Mouse (Mus musculus) embryonic facial prominence, embryonic 11.5 days (tissue): ENCODE results near the gene Olfr1226. TPM values are rescaled to one million over a fixed set of nuclear protein-coding genes. Genes with fewer than 3 reads are reported as not detected.
"Not testable (repeated sequence)": the region's sequence is repeated elsewhere in the genome, so short reads cannot be mapped to it uniquely, and the experiment has no call there.

ENCODE experiments used
- ATAC-seq: fragments of 200-750 bp; cut with Nextera tagmentation; replicated peaks from 2 replicates; pipeline ENCODE4 v1.8.0; 2017; ENCODE audit warnings: low read depth; ENCODE audit not compliant: insufficient number of reproducible peaks, low FRiP score, low TSS enrichment
- DNase-seq: peaks from one replicate; pipeline ENCODE4 v3.0.0-alpha.2; 2015; ENCODE audit warnings: low spot score
- H3K27ac ChIP-seq: fragments of 300-500 bp; sonication (generic); replicated peaks from 2 replicates; pipeline ENCODE4 v1.5.1; 2014; ENCODE audit warnings: mild to moderate bottlenecking, low read depth, low read length, control low read depth
- H3K27me3 ChIP-seq: fragments of 300-500 bp; sonication (generic); 2 replicates; pipeline ENCODE4 v1.6.1; 2014; ENCODE audit warnings: mild to moderate bottlenecking, low read length, moderate library complexity, mixed read lengths; ENCODE audit not compliant: control insufficient read depth, insufficient read depth
- H3K36me3 ChIP-seq: fragments of 300-500 bp; sonication (generic); replicated peaks from 2 replicates; pipeline ENCODE4 v1.6.1; 2014; ENCODE audit warnings: low read depth, mild to moderate bottlenecking, low read length, moderate library complexity, mixed read lengths; ENCODE audit not compliant: control insufficient read depth, insufficient read depth
- H3K4me1 ChIP-seq: fragments of 300-500 bp; sonication (generic); 2 replicates; pipeline ENCODE4 v1.6.1; 2014; ENCODE audit warnings: low read length, mixed read lengths; ENCODE audit not compliant: control insufficient read depth, insufficient read depth
- H3K4me2 ChIP-seq: fragments of 300-500 bp; sonication (generic); 2 replicates; pipeline ENCODE4 v1.6.1; 2014; ENCODE audit warnings: low read depth, mild to moderate bottlenecking, control low read depth, low read length, moderate library complexity
- H3K4me3 ChIP-seq: fragments of 300-500 bp; sonication (generic); 2 replicates; pipeline ENCODE4 v1.5.1; 2014; ENCODE audit warnings: low read depth, low read length, control low read depth
- H3K9ac ChIP-seq: fragments of 300-500 bp; sonication (generic); replicated peaks from 2 replicates; pipeline ENCODE4 v1.6.1; 2014; ENCODE audit warnings: mild to moderate bottlenecking, control low read depth, low read length
- H3K9me3 ChIP-seq: fragments of 300-500 bp; sonication (generic); replicated peaks from 2 replicates; pipeline ENCODE4 v1.6.1; 2016; ENCODE audit warnings: mild to moderate bottlenecking, low read length, inconsistent platforms, mixed read lengths; ENCODE audit not compliant: control insufficient read depth
- WGBS: fragments of 180-500 bp; shearing (Covaris S2); extraction: QIAGEN DNeasy Blood & Tissue Kit; methylation state at CpG from one replicate; pipeline ENCODE4 v1.1.7; 2014; 5-methylcytosine and 5-hydroxymethylcytosine counted together
- polyA plus RNA-seq: library from polyadenylated mRNA; unstranded; fragments of >200 nt; fragmentation: Nextera tagmentation; extraction: Ambion mirVana; gene quantifications from 2 replicates; pipeline ENCODE4 v1.2.1, GENCODE M21; 2014

The Olfr1226 gene
- polyA plus RNA-seq, result not detected in 2 replicates

DNA sequence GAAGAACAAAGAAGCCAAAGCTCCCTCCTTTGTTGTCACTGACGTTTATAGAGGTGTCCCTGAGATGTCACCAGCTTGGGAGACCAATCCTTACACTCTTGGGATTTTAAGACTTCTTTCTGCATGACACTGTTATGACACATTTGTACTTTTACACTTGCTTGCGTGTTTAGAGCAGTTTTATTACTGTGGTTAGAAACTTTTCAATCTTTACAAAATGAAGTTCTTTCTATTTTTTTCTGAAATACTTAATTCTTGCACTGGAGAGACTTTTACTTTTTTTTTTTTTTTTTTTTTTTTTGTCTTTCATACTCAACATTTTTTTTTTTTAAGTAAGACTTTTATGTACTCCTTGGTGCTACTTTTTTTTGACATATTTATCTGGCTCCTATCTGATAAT is at the start of gene Olfr1226:
TSS of gene Olfr1226 (minus strand) at position 101 of the 400 bp plus-strand sequence.
- Histone ChIP-seq H3K9me3 (no peaks in the 10 kb centered on the region), H3K4me1 (no peaks in the 10 kb centered on the region), H3K27ac (no peak within 1 kb of the TSS), H3K4me3 (no peak within 1 kb of the TSS), H3K36me3 (no peaks in the 10 kb centered on the region), H3K27me3 (no peaks in the 10 kb centered on the region), H3K4me2 (no peak within 1 kb of the TSS), H3K9ac (no peak within 1 kb of the TSS)
- DNase-seq (no peak), ATAC-seq (no peak)
- WGBS, result 67% methylated on average over 2 of the region's 2 CpGs

DNA sequence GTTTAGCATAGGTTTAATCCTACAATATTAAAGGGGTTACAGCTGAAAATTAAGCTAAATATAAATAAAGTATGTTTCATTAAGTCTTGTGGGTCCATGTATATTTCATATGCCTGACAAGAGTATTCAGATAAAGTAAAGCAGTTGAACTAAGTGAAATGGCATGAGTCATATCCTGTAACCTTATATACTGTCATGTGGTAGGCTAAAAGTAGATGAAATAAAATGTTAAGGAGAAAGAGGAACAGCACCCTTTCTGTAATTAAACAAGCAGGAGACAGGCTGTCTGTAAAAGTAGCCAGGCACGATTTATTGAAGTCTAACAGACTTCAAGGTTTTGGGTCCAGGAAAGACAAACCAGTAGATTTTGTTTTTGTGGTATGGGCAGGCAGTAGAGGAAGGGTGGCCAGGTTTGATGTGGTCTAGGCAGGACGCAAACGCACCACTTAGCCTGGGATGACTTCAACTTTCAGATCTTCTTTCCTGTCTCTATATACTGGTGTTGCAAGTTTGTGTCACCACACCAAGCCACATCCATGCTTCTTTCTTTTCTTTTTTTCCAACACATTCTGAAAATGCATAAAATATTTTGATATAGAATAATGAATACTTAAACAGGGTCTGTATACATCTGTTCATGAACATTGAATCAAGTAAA is 3.4 kb downstream of the Olfr1226 start:
- Histone ChIP-seq H3K36me3 (no peaks in the 10 kb centered on the region), H3K27ac (no peak overlapping the region), H3K4me3 (no peak overlapping the region), H3K4me2 (no peak overlapping the region), H3K27me3 (no peaks in the 10 kb centered on the region), H3K4me1 (no peaks in the 10 kb centered on the region), H3K9me3 (no peaks in the 10 kb centered on the region), H3K9ac (no peak overlapping the region)
- WGBS, result 86% methylated on average over 3 of the region's 3 CpGs
- ATAC-seq (no peak), DNase-seq (no peak)

DNA sequence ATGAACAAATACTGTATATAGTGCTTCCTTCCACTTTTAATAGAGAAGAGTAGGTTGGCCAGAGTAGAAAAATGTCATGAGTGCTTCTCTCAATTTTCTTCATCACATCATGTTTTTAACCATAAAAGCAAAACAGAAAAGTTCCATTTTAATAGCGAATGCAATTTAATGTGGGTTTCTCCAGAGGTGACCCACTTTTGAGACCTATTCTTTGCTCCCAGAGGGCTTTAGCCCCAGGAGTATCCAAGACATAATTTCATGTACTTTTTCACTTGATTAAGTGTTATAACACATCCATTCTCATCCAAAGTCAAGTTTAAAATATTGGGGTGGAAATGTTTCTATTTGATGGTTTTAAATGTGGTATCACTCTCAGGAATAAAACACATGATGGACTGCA is 25.3 kb downstream of the Olfr1226 start, which contains the start of gene Olfr1225:
TSS of gene Olfr1225 (minus strand) at position 101 of the 400 bp plus-strand sequence.
- 89% methylated on average over 1 of the region's 1 CpGs for WGBS

DNA sequence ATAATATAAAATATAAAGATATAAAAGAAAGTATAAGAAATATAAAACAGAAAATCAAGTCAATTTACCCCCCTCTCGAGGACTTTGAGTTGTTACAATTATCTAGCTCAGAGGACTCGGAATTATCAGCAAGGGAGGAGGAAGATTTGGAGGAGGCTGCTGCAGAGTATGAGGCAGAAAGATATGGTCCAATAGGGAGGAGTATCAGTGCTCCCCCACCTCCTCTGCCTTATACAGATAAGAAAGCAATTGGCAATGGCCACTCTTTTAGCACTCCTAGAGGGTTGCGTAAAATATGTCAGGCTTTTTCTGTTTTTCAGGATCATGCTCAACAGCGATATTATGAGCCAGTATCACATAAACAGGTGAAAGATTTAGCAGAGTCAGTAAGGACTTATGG is 35.1 kb downstream of the Olfr1226 start:
- H3K4me1 ChIP-seq, H3K27ac ChIP-seq, H3K9ac ChIP-seq, H3K4me3 ChIP-seq, H3K4me2 ChIP-seq, ATAC-seq, DNase-seq, H3K36me3 ChIP-seq, H3K27me3 ChIP-seq, H3K9me3 ChIP-seq: not testable (repeated sequence)
- WGBS, result 92% methylated on average over 4 of the region's 4 CpGs

More for the DNA sequence above, 25.3 kb downstream of the Olfr1226 start, which contains the start of gene Olfr1225:
- H3K4me3 ChIP-seq, result no peak within 1 kb of the TSS
- no peak within 1 kb of the TSS for H3K27ac ChIP-seq
- no peak within 1 kb of the TSS for H3K9ac ChIP-seq
- ATAC-seq, result no peak
- H3K27me3 ChIP-seq, result no peaks in the 10 kb centered on the region
- no peak within 1 kb of the TSS for H3K4me2 ChIP-seq
- H3K4me1 ChIP-seq, result no peaks in the 10 kb centered on the region
- no peak for DNase-seq
- H3K9me3 ChIP-seq, result no peaks in the 10 kb centered on the region
- no peaks in the 10 kb centered on the region for H3K36me3 ChIP-seq

DNA sequence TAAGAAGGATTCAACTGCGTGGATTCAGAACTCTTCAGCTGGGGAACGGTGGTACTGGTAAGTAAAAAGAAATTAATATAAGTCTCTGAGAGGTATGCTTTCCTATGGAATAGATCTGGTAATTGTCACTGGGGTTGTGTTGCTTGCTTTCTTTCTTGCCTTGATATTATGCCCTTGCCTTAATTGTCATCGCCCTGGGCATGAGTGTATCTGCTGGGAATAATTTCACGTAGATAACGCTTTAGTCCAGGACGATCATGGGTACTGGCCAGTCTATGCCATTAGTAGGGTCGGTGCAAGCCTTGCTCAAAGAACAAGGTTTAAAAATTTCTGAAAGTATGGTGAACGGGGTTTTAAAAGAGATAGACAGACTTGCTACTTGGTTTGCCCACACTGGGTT is 35.9 kb downstream of the Olfr1226 start, which contains the start of gene Olfr1224-ps1:
TSS of gene Olfr1224-ps1 (minus strand) at position 101 of the 400 bp plus-strand sequence.
- H3K36me3 ChIP-seq, H3K4me2 ChIP-seq, DNase-seq, H3K9ac ChIP-seq, H3K27me3 ChIP-seq, ATAC-seq, H3K9me3 ChIP-seq, H3K4me3 ChIP-seq, H3K4me1 ChIP-seq, H3K27ac ChIP-seq: not testable (repeated sequence)
- WGBS, result 90% methylated on average over 8 of the region's 8 CpGs

DNA sequence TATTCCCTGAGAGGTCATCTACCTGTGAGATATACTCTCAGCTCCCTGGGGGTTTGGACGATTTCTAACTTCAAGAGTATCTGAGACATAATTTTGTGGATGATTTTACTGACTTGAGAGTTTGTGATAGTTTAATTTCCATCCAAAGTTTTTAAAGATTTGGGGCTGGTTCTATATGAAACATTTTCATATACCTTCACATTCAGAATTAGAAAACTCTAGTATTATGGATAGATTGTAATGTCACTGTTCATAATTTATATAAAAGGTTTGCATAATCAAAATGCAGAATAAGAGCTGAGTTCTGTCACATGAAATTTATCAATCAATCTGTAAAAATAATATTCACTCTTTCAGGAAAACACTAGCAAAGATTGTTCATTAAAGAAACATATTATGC is 48.4 kb downstream of the Olfr1226 start, which contains the start of gene Olfr1223:
TSS of gene Olfr1223 (minus strand) at position 101 of the 400 bp plus-strand sequence.
- H3K4me3 ChIP-seq, result no peak within 1 kb of the TSS
- no peak within 1 kb of the TSS for H3K27ac ChIP-seq
- H3K9me3 ChIP-seq, result no peaks in the 10 kb centered on the region
- no peaks in the 10 kb centered on the region for H3K27me3 ChIP-seq
- H3K9ac ChIP-seq, result no peak within 1 kb of the TSS
- no peaks in the 10 kb centered on the region for H3K36me3 ChIP-seq
- no peak for DNase-seq
- H3K4me1 ChIP-seq, result no peaks in the 10 kb centered on the region
- WGBS, result 79% methylated on average over 1 of the region's 1 CpGs
- no peak within 1 kb of the TSS for H3K4me2 ChIP-seq
- ATAC-seq, result no peak

Other genes starting within 250 kb of the Olfr1226 start
- not detected in 2 replicates for gene Olfr1212, start 246.1 kb downstream of the Olfr1226 start, polyA plus RNA-seq
- not detected in 2 replicates for gene Gm13762, start 219.8 kb downstream of the Olfr1226 start, polyA plus RNA-seq
- not detected in 2 replicates for gene Olfr1214, start 207.4 kb downstream of the Olfr1226 start, polyA plus RNA-seq
- not detected in 2 replicates for gene Olfr1215, start 193.1 kb downstream of the Olfr1226 start, polyA plus RNA-seq
- not detected in 2 replicates for gene Olfr1216, start 181.7 kb downstream of the Olfr1226 start, polyA plus RNA-seq
- not detected in 2 replicates for gene Olfr1217, start 168.0 kb downstream of the Olfr1226 start, polyA plus RNA-seq
- not detected in 2 replicates for gene Olfr1218, start 138.9 kb downstream of the Olfr1226 start, polyA plus RNA-seq
- not detected in 2 replicates for gene Olfr1219, start 116.5 kb downstream of the Olfr1226 start, polyA plus RNA-seq
- not detected in 2 replicates for gene Olfr1220, start 93.2 kb downstream of the Olfr1226 start, polyA plus RNA-seq
- gene Olfr1221, start 82.8 kb downstream of the Olfr1226 start, polyA plus RNA-seq, result not detected in 2 replicates
- not detected in 2 replicates for gene Olfr1222, start 67.0 kb downstream of the Olfr1226 start, polyA plus RNA-seq
- gene Olfr1223, start 48.5 kb downstream of the Olfr1226 start, polyA plus RNA-seq, result not detected in 2 replicates
- gene Olfr1224-ps1, start 36.0 kb downstream of the Olfr1226 start, polyA plus RNA-seq, result not detected in 2 replicates
- not detected in 2 replicates for gene Olfr1225, start 25.4 kb downstream of the Olfr1226 start, polyA plus RNA-seq
- not detected in 2 replicates for gene Olfr1228, start 54.0 kb upstream of the Olfr1226 start, polyA plus RNA-seq
- not detected in 2 replicates for gene Olfr1229, start 88.0 kb upstream of the Olfr1226 start, polyA plus RNA-seq
- gene Olfr1230, start 97.2 kb upstream of the Olfr1226 start, polyA plus RNA-seq, result not detected in 2 replicates
- not detected in 2 replicates for gene Olfr1231, start 107.0 kb upstream of the Olfr1226 start, polyA plus RNA-seq
- not detected in 2 replicates for gene Olfr1232, start 129.6 kb upstream of the Olfr1226 start, polyA plus RNA-seq
- gene Olfr1233, start 142.3 kb upstream of the Olfr1226 start, polyA plus RNA-seq, result not detected in 2 replicates
- not detected in 2 replicates for gene Olfr1234, start 164.8 kb upstream of the Olfr1226 start, polyA plus RNA-seq
- not detected in 2 replicates for gene Olfr1238, start 209.6 kb upstream of the Olfr1226 start, polyA plus RNA-seq
- gene Olfr1239, start 220.4 kb upstream of the Olfr1226 start, polyA plus RNA-seq, result not detected in 2 replicates
- gene Olfr1240, start 243.0 kb upstream of the Olfr1226 start, polyA plus RNA-seq, result not detected in 2 replicates